Mouse (Mus musculus) forebrain, embryonic 11.5 days (tissue): ENCODE data around the gene Tvp23a. TPM values are rescaled to one million over a fixed set of nuclear protein-coding genes. Genes with fewer than 3 reads are reported as not detected.

Source experiments
- ATAC-seq: fragments of 200-750 bp; cut with Nextera tagmentation; replicated peaks from 2 replicates; pipeline ENCODE4 v1.8.0; 2017; ENCODE audit warnings: moderate TSS enrichment; ENCODE audit not compliant: low FRiP score
- DNase-seq: peaks from one replicate; pipeline ENCODE4 v3.0.0-alpha.2; 2017; ENCODE audit warnings: low spot score
- H3K27ac ChIP-seq: fragments of 300-500 bp; sonication (generic); 2 replicates; pipeline ENCODE4 v1.5.1; 2014; ENCODE audit warnings: low read depth, low read length
- H3K27me3 ChIP-seq: fragments of 300-500 bp; sonication (generic); 2 replicates; pipeline ENCODE4 v1.6.1; 2014; ENCODE audit warnings: mild to moderate bottlenecking, low read length, mixed read lengths; ENCODE audit not compliant: control insufficient read depth, insufficient read depth
- H3K36me3 ChIP-seq: fragments of 300-500 bp; sonication (generic); 2 replicates; pipeline ENCODE4 v1.6.1; 2014; ENCODE audit warnings: mild to moderate bottlenecking, low read length, moderate library complexity, mixed read lengths; ENCODE audit not compliant: control insufficient read depth, insufficient read depth
- H3K4me1 ChIP-seq: fragments of 300-500 bp; sonication (generic); replicated peaks from 2 replicates; pipeline ENCODE4 v1.6.1; 2014; ENCODE audit warnings: low read length, mixed read lengths; ENCODE audit not compliant: control insufficient read depth, insufficient read depth
- H3K4me2 ChIP-seq: fragments of 300-500 bp; sonication (generic); 2 replicates; pipeline ENCODE4 v1.6.1; 2014; ENCODE audit warnings: low read depth, mild to moderate bottlenecking, low read length, moderate library complexity, mixed read lengths; ENCODE audit not compliant: severe bottlenecking
- H3K4me3 ChIP-seq: fragments of 300-500 bp; sonication (generic); 2 replicates; pipeline ENCODE4 v1.5.1; 2014; ENCODE audit warnings: low read depth, low read length
- H3K9ac ChIP-seq: fragments of 300-500 bp; sonication (generic); 2 replicates; pipeline ENCODE4 v1.6.1; 2014; ENCODE audit warnings: low read length
- H3K9me3 ChIP-seq: fragments of 300-500 bp; sonication (generic); 2 replicates; pipeline ENCODE4 v1.6.1; 2016; ENCODE audit warnings: low read length, mixed read lengths; ENCODE audit not compliant: control insufficient read depth
- WGBS: fragments of 180-500 bp; shearing (Covaris S2); extraction: QIAGEN DNeasy Blood & Tissue Kit; methylation state at CpG from one replicate; pipeline ENCODE4 v1.1.7; 2014; 5-methylcytosine and 5-hydroxymethylcytosine counted together
- polyA plus RNA-seq: library from polyadenylated mRNA; unstranded; fragments of >200 nt; fragmentation: Nextera tagmentation; extraction: Ambion mirVana; gene quantifications from 2 replicates; pipeline ENCODE4 v1.2.1, GENCODE M21; 2014

Tvp23a gene
- polyA plus RNA-seq, 1 experiment from 2014 or later, result 22.8 TPM

DNA sequence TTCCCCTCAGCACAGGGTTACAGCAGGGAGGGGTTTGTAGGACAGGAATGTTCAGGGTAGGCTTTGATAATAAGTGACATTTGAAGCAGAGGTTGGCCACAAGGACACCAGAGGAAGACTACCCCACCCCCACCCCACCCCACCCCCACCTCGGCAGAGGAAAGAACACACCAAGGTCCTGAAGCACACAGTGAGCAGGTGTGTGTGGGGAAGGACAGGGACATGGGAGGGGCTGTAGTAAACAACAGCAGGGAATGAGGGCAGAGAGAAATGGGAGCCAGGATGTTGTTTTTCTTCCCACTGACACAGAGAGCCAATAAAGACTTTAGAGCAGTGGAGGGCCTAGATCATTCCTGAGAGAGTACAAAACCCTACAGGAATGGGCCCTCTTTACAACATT is 69.9 kb downstream of the Tvp23a start:
- no peaks in the 10 kb centered on the region for H3K36me3 ChIP-seq
- no peak overlapping the region for H3K27ac ChIP-seq
- H3K4me2 ChIP-seq, result no peak overlapping the region
- H3K4me3 ChIP-seq, result no peak overlapping the region
- H3K9ac ChIP-seq, result no peak overlapping the region
- H3K9me3 ChIP-seq, result no peaks in the 10 kb centered on the region
- DNase-seq (no peak), ATAC-seq (no peak)
- no peaks in the 10 kb centered on the region for H3K27me3 ChIP-seq
- H3K4me1 ChIP-seq, result no peaks in the 10 kb centered on the region
- 50% methylated on average over 1 of the region's 1 CpGs for WGBS

DNA sequence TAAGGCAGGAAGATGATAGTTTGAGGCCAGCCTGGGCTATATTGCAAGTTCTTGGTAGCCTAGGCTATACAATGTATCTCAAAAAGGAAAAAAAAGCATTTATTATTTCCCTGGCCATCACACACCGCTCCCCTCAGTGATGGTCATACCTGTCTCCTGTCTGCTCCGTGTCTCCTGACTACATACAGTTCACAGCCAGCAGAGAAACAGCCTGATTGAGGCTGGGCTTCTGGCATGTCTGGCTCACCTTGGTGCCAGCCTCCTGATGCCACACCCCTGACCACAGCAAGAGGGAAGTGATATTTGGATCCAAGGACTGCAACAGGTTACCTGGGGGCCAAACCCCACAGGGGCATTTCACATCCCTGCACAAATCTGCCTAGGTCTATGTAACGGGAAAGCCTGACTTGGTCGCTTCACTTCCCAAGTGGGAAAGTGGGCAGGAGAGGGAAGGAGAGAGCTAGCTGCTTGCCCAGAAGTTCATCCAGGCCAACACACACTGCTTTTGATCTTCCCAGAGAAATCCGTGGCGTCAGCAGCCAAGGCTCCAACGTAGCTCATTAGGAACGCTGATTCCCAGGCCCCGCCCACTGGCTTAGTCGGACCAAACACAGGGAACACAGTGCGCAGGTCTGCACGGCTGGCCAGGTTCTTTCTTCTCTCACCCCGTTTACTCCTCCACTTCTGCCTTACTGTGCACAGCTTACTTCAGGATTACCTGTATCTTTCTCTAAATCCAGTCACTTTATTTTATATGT is 72.7 kb downstream of the Tvp23a start:
- Histone ChIP-seq H3K4me2 (peak overlapping the region; percentile 30; the same call in 1 of the 2 replicates), H3K4me3 (no peak overlapping the region), H3K9ac (peak overlapping the region; percentile 17; the same call in 1 of the 2 replicates), H3K9me3 (no peaks in the 10 kb centered on the region), H3K36me3 (no peaks in the 10 kb centered on the region), H3K27me3 (no peaks in the 10 kb centered on the region), H3K27ac (no peak overlapping the region), H3K4me1 (no peaks in the 10 kb centered on the region)
- peak; percentile 88 for ATAC-seq
- WGBS, result 20% methylated on average over 13 of the region's 13 CpGs
- peak; percentile 83 for DNase-seq

GRCm38 (mm10) chr16:10372372-10372771 is 74.8 kb downstream of the Tvp23a start:
- ATAC-seq (no peak), DNase-seq (no peak)
- H3K4me1 ChIP-seq, result no peaks in the 10 kb centered on the region
- no peak overlapping the region for H3K9ac ChIP-seq
- no peaks in the 10 kb centered on the region for H3K36me3 ChIP-seq
- no peak overlapping the region for H3K27ac ChIP-seq
- H3K4me2 ChIP-seq, result no peak overlapping the region
- no peak overlapping the region for H3K4me3 ChIP-seq
- H3K9me3 ChIP-seq, result no peaks in the 10 kb centered on the region
- H3K27me3 ChIP-seq, result no peaks in the 10 kb centered on the region
- 80% methylated on average over 4 of the region's 4 CpGs for WGBS

Other genes with a start within 250 kb of the Tvp23a start
- 3.1 and 3.3 TPM in 2 replicates for gene Emp2, start 133.4 kb downstream of the Tvp23a start, polyA plus RNA-seq
- 0.15 TPM in 1 of 2 replicates, not detected in the other for gene Tekt5, start 51.9 kb downstream of the Tvp23a start, polyA plus RNA-seq
- gene Nubp1, start 35.4 kb downstream of the Tvp23a start, polyA plus RNA-seq, result 69.1 and 71.3 TPM in 2 replicates
- 0.35 and 0.63 TPM in 2 replicates for gene Ciita, start 32.7 kb upstream of the Tvp23a start, polyA plus RNA-seq
- gene Dexi, start 95.7 kb upstream of the Tvp23a start, polyA plus RNA-seq, result 23.5 and 25.9 TPM in 2 replicates
- 44.6 and 46.3 TPM in 2 replicates for gene Clec16a, start 98.0 kb upstream of the Tvp23a start, polyA plus RNA-seq